Mouse (Mus musculus): ENCODE measurements around the gene Dync1li1.

DNA sequence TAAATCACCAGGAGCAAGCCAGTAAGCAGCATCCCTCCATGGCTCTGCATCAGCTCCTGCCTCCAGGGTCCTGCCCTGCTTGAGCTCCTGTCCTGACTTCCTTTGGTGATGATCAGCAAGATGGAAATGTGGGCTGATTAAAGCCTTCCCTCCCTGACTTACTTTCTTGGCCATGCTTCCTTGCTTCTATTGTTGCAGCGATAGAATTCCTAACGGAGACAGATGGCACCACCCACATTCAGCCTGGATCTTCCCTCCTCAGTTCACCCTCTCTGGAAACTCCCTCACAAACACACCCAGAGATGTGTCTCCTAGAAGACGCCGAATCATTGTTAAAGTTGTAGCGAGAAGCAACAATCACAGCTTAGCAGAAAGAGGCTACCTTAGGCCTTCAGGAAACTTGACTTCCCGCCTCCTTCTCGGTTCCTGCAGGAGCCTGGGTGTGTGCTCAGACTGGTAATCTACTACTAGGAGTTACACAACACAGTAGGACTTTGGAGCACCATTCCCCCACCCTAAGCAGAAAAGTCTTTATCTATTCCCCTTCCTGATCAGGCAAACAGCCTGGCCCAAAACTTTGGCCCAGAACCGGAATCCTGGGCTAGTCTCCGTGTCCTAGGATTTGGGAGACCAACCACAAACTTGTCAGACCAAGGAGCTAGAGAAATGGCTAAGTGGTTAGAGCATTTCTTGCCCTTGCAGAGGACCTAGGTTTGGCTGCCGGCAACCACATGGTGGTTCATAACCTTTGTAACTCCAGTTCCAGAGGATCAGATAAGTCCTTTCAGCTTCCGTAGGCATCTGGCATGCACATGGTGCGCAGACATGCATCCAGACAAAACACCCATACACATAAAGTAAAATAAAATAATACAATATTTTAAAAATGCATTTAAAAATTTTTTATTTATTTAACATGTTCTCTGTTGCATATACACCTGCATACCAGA, 41.8 kb upstream of the Dync1li1 start:
- TF ChIP-seq TAL1 (IDR thresholded peaks at IDR 0.05; ENCODE audit: low read length) (no peak), GATA1 (IDR thresholded peaks at IDR 0.05; ENCODE audit: low read length) (no peak)

Data from erythroblast, embryonic 14.5 days (primary cell).